Comparison of ENCODE assay signal across 23 mouse cellular contexts in genomic region chr10:127623439-127624216, GRCm38 (mm10). TPM values are rescaled to one million over a fixed set of nuclear protein-coding genes. Genes with fewer than 3 reads are reported as not detected.
DNase-seq lines count a peak whose midpoint lies in the region; ATAC-seq and TF ChIP-seq lines count a peak whose summit lies in the region.
"Had no signal": no experiment of that assay in that cellular context is flagged by ENCODE, and none has a peak within 500 bp of the region (broad histone marks: within the 10 kb centered on the region; RNA-seq: fewer than 3 reads in every experiment).

No protein-coding gene starts in this region.

- no peak for ATAC-seq in frontal cortex, adult (ENCODE audit: low TSS enrichment)

- no peak for DNase-seq in gastrocnemius, adult 2 months
- DNase-seq in gastrocnemius, postnatal 25 days, result no peak
- DNase-seq in left cerebral cortex, adult 2 months (ENCODE audit: extremely low spot score in 1 of 2, low spot score in 2 of 2), result no peak
- DNase-seq in left cerebral cortex, postnatal 14 days (ENCODE audit: low spot score in 2 of 2), result no peak
- DNase-seq in A20 (ENCODE audit: low read depth, low spot score) (peak; percentile 22), R1 (ENCODE audit: low read depth, low spot score) (peak; percentile 46)
- DNase-seq: adrenal gland, postnatal 25 days; B cell, adult 2 months; cerebellum, adult 11-12 months; cerebellum, postnatal 14 days; gastrocnemius, postnatal 10 days; heart, adult 18-20 months; heart, postnatal 36 days; kidney, adult 2 months; kidney, postnatal 14 days; layer of hippocampus, postnatal 36 days; lung, postnatal 14 days had no signal

- peak; percentile 34 for TF ChIP-seq CTCF in gastrocnemius, adult 2 months (IDR thresholded peaks at IDR 0.05)
- peak; percentile 34 for TF ChIP-seq CTCF in left cerebral cortex, adult 2 months (IDR thresholded peaks at IDR 0.05)

- intact Hi-C loops in gastrocnemius, adult 2 months (cut with DNase I), result loop anchor here (2.0 kb wide), 1 partner anchor 47 kb away; no protein-coding TSS in a partner anchor
- intact Hi-C loops in left cerebral cortex, adult 2 months (cut with DNase I), result loop anchor here (2.0 to 5.0 kb wide), 2 partner anchors 47 to 561 kb away; partner anchors contain the start of genes Cdk4 and March9
- intact Hi-C loops in left cerebral cortex, postnatal 14 days (cut with DNase I), result loop anchor here (2.0 kb wide), 1 partner anchor 47 kb away; no protein-coding TSS in a partner anchor

- peak overlapping the region; percentile 98 for H3K27ac ChIP-seq in gastrocnemius, adult 2 months
- no peak overlapping the region for H3K27ac ChIP-seq in left cerebral cortex, adult 2 months
- H3K27ac ChIP-seq: heart, embryonic 15.5 days; hindbrain, embryonic 13.5 days; liver, embryonic 15.5 days; midbrain, embryonic 12.5 days had no signal

- H3K4me3 ChIP-seq in gastrocnemius, adult 2 months, result no peak overlapping the region
- no peak overlapping the region for H3K4me3 ChIP-seq in left cerebral cortex, adult 2 months
- H3K4me3 ChIP-seq: heart, embryonic 15.5 days; hindbrain, embryonic 13.5 days; limb, embryonic 13.5 days; liver, embryonic 15.5 days; midbrain, embryonic 12.5 days had no signal

RNA-seq across cellular contexts. Expression of gene Lrp1, which starts 2.7 kb away (rescaled TPM):
- 10 to 100 TPM; 34.6 to 71.3 TPM for total RNA-seq in gastrocnemius, adult 2 months (2021)
- 10 to 100 TPM; 58.1 to 64.3 TPM for total RNA-seq in gastrocnemius, postnatal 25 days (2021)
- 100 to 1,000 TPM; 341 to 357 TPM for total RNA-seq in left cerebral cortex, adult 2 months (2021)
- total RNA-seq in left cerebral cortex, postnatal 14 days (2021), result 100 to 1,000 TPM; 285 to 305 TPM

RNA-seq across cellular contexts. Expression of gene Stat6, which starts 19.2 kb away (rescaled TPM):
- total RNA-seq in gastrocnemius, adult 2 months (2021), result 10 to 100 TPM; 17.1 to 18.9 TPM
- 10 to 100 TPM; 16.5 to 21.8 TPM for total RNA-seq in gastrocnemius, postnatal 25 days (2021)
- total RNA-seq in left cerebral cortex, adult 2 months (2021), result 10 to 100 TPM; 11.4 to 12.9 TPM
- 1 to 10 TPM; 8.6 to 10.0 TPM for total RNA-seq in left cerebral cortex, postnatal 14 days (2021)

RNA-seq across cellular contexts. Expression of gene Nemp1, which starts 43.1 kb away (rescaled TPM):
- 1 to 10 TPM; 1.5 to 2.1 TPM for total RNA-seq in gastrocnemius, adult 2 months (2021)
- total RNA-seq in gastrocnemius, postnatal 25 days (2021), result 1 to 10 TPM; 1.7 to 2.5 TPM
- total RNA-seq in left cerebral cortex, adult 2 months (2021), result 1 to 10 TPM; 4.1 to 4.7 TPM
- 1 to 10 TPM; 3.9 to 4.6 TPM for total RNA-seq in left cerebral cortex, postnatal 14 days (2021)

RNA-seq across cellular contexts. Expression of gene Nab2, which starts 44.7 kb away (rescaled TPM):
- 1 to 10 TPM; 2.8 to 3.2 TPM for total RNA-seq in gastrocnemius, adult 2 months (2021)
- total RNA-seq in gastrocnemius, postnatal 25 days (2021), result 1 to 10 TPM; 2.5 to 4.7 TPM
- 10 to 100 TPM; 44.9 to 67.4 TPM for total RNA-seq in left cerebral cortex, adult 2 months (2021)
- total RNA-seq in left cerebral cortex, postnatal 14 days (2021), result 10 to 100 TPM; 35.2 to 40.7 TPM

Comparison
In these comparisons a context has a peak if more than half of its experiments do, and no peak if none do; other contexts are left out.
1. DNase-seq: peak in A20 (single experiment) and R1 (single experiment); none in gastrocnemius, adult 2 months (single experiment), gastrocnemius, postnatal 25 days (single experiment), left cerebral cortex, adult 2 months (0 of 2) and left cerebral cortex, postnatal 14 days (0 of 2).